Mouse (Mus musculus) right cerebral cortex, postnatal 25 days (tissue): ENCODE data around the gene Ahrr.

ENCODE experiments used
- DNase-seq: peaks from one replicate; pipeline ENCODE4 v3.0.0; 2022

Ahrr gene

DNA sequence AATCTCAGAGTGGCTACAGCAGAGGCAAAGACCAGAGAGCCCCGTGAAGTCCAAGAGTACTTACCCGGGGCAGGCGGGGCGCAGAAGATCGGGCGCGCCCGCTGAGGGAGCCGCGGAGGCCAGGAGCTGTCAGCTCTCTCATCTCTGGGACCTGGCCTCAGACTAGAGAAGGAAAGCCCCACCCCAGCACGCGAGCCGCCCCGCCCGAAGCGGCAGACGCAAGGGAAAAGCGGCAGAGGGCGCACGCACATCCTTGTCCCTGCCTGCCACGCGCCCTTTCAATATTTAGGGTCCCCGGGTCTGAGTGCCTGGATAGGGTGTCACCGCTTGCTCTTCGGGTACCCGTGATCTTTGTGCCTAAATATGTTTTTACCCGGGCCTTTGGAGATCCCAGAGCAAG lies at the start of gene Ahrr:
Gene Ahrr, minus strand, starts transcription at position 165 of the 400 bp plus-strand sequence.
- peak; percentile 46 for DNase-seq

DNA sequence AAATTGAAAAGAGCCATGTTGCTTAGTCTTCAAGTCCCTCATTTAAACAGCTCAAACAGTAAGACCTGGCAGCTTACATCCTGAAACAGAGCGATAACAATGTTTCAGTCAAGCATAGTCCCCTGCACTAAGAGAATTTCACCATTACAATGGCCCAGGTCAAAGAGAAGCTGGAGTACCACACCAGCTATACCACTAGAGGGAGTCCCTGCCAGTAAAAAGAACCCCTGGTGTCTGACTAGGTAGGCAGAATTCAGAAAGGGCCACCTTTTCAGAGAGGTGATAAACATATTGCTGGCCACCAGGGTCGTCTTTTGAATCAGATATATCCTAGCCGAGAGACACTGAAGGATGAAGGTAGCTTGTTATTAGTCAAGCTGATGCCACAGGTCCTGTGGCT lies 48.9 kb upstream of the Ahrr start:
- no peak for DNase-seq

DNA sequence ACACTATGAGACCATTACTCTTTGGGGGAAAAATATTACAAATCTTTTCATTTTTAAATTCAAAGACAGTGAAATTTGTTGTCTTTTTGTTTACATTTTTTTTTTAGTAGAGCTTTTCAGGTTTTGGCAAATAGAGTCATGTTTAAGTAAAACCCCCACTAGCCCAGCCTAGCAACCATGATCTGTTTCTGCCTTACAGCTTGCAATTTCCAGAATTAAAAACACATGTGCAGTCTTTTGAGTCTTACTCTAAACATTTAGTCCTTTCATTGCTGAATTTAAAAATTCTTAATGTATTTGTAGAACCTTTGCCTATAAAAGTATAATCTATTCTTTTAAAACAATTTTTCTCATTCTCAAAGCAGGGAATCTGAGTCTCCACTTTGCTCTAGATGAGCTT lies 37.2 kb upstream of the Ahrr start:
- no peak for DNase-seq

DNA sequence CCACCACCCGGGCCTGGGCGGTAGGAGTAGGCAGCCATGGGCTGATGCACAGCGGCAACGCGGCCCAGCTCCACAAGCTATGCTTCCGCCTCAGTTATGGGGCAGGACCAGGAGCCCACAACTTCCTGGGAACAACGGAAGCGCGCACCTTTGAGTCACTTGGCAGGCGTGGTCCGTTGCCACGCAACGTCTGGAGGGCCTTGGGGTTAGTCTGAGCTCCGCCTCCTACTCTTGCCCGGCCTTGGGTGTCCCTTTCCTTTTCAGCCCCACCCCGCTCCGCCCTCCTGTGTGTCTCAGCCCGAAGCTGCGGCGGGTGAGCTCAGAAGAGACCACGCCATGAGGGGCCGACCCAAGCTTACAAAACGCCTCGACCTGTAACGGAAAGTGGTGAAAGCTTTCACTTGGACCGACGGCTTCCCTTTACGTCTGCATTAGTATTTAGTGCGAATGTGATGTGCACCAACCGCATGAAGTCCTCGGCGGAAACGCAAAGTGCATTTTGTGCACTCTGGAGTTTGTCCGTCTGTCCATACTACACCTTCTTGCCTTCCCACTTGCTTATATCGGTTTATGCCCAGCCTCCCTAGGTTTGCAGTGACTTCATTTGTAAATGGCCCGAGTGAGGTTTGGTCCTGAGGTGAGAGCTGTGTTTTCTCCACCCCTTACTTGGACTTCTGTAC lies 25.2 kb upstream of the Ahrr start, which contains the start of gene Pdcd6:
Gene Pdcd6, minus strand, starts transcription at position 411 of the 680 bp plus-strand sequence.
- DNase-seq, result peak; percentile 91

DNA sequence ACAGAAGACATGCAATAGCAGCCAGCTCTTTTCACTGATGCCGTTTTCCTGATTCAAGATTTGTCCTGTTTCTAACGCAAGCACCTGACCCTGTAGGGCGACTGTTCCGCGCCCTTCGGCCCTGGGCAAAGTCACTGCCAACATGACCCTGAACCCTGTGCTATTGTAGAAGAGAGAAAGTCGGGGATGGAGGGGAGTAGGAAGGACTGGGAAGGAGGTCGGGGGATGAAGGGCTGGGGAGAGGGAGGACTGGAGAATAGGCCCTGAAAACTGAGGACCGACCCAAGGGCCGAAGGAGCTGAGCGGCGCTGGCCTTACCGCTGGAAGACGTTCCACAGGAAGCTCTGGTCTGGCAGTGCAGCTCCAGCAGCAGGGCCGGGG lies 24.6 kb upstream of the Ahrr start:
- DNase-seq, result no peak

DNA sequence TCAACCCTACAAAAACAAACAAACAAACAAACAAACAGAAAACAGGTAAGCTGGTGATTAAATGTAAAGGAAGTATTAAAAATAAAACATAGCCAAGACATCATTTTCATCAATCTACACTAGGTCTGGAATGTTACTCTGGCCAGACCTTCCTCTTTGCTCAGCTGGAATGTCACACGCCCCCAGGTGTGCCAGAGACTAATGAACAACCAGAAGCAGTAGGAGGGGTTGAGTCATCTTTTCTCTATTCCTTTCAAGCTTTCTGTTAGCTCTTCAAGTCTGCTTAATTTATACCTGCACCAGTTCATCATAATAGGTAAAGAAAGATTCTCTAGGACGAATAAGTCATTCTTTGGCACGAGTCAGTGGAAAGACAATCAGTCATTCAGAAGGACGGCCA lies 24.3 kb upstream of the Ahrr start:
- DNase-seq, result no peak

DNA sequence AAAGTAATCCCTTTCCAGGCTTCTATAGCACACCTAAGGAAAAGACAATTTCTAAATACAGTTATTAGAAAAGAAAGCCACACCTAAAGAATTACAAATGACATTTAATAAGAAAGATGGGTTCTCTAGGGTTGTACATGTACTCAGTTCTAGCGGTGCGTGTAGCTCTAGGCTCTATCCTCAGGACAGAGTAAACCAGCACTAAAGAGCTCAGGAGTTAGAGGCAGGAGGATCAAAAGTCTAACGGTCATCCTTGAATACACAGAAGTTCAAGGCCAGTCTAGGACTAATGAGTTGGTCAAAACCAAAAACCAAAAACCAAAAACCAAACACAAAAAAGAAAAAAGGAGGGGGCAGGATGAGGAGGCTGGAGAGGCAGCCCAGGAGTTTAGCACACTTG lies 22.5 kb upstream of the Ahrr start:
- no peak for DNase-seq

DNA sequence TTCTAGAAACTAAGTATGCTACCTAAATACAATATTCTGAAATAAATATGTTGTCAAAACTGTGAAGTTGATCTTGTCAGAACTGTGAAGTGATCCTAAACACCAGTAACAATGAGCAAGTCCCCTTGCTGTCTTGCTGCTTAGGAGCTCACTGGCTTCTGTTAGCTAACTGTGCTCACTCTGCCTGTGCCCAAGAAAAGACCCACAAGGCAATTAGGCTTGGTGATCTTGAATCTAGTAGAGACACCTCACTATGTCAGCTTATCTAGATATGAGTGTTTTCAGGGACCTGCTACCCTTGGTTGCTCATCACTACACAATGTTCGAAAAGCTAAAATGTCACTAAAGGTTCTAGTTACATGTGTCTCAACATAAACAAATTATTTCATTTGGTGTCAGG lies 13.6 kb upstream of the Ahrr start:
- DNase-seq, result no peak

DNA sequence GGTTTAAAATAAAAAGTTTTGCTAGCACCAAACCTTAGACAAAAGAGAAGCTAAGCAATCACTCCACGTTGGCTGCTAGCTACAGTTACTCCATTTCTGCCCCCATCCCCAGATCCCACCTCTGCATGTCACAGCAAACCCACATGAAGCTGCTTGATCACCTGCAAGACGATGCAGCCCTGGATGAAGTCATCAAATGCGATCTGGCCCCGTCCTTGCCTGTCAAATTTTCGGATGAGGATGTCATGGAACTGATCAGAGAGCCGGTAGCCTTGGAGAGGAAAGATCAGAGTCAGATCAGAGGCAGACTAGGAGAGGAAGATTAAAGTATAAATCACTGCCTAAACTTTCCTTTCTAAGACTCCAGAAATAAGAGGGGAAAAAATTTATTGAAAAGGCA lies 13.2 kb upstream of the Ahrr start:
- no peak for DNase-seq

DNA sequence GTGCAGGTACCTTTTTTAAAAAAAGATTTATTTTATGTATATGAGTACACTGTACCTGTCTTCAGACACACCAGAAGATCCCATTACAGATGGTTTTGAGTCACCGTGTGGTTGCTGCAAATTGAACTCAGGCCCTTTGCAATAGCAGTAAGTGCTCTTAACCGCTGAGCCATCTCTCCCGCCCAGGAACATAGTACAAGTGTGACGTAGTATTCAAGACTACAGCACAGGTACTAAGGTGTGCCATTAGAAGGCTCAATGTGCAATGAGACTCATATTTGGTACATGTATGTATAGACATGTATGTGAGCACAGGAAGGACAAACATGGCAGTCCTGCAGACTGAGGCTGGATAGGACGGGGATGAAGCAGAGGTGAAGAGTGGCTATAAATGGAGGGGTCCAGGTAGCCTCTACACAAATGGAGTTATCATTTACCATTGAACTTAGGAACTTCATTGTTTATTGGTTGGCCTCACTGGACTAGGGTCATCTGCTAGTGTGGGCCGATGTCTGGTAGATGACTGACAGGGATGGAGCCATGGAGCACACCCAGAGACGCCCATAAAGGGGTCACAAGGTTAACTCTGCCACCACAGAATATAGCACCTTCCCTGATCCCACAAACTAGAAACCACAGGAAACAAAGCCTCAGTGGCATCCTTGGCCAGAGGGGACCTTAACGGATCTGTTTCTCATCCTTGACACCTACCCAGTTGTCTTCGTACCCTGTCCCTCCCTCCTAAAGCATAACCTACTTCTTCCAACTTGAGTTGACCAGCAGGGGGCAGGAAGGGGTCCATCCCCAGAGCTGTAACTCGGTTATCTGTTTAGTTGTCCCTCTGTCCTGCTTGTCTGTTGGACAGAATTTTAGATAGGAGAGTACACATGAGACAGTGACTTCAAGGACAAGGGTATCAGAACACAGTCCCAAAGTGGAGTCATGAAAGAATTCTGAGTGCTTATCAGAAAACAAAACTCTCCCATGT lies 10.2 kb upstream of the Ahrr start:
- DNase-seq, result no peak

DNA sequence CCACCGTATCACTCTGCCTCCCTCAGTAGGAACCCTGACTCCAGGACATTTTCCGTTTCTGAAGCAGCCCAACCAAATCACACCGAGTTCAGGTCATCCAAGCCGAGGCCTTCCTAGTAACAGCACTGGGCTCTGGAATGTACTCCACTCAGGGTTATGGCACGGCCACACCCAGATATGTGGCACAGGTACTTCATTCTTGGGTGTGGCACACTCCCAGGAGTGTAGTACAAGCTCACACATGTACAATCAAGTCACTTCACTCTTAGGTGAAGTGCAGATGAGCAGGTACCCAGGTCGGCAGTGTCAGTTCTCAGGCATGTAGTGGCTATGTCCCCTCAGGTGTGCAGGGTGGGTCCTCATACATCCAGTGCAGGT lies 9.5 kb upstream of the Ahrr start:
- no peak for DNase-seq

DNA sequence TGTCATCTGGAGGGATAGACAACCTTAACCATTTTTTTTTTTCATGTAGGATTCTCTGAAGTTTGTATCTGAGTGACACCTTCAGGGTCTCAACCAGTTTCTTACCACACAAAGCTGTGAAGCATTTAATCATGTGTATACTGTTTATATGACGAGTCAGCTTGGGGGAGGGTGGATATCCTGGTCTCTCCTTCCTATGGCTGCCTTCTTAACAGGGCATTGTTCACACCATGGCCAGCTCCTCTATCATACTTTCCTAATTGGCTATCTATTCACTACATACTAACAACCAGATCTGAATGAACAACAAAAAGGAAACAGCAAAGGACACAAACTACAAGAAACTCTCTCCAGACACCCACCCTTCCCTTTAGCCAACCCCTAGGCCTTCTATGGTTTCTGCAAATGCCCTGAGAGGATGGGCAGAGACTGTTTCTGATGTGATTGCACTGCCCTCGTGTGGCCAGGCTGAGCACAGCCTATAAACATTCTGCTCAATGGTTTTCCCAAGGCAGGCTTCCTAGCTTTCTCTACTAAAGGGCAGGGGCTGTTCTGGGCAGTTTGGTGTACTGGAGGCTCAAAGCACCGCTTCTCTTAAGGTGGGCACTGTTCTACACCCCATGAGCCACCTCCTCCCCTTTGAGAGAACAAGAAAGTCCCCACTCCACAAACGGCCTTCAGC lies 8.9 kb upstream of the Ahrr start:
- peak; percentile 70 for DNase-seq

DNA sequence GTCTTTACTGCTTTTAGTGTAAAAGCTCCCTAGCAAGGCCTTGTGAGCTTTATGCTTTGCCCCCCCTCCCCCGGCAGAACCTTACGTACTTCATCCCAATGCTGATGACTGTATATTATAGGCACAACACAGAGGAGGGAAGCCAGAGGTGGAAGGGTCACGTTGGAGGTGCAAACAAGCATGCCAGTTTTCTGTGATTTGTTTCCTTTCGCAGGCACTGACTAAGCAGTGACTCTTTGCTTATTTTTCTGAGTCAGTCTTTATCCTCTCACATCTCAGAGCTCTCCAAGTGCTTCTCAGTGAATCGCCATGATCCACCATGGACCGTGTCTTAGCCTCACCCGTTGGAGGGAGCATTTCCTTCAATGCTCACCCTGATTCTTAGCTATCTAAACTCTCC lies 4.2 kb upstream of the Ahrr start:
- DNase-seq, result no peak

DNA sequence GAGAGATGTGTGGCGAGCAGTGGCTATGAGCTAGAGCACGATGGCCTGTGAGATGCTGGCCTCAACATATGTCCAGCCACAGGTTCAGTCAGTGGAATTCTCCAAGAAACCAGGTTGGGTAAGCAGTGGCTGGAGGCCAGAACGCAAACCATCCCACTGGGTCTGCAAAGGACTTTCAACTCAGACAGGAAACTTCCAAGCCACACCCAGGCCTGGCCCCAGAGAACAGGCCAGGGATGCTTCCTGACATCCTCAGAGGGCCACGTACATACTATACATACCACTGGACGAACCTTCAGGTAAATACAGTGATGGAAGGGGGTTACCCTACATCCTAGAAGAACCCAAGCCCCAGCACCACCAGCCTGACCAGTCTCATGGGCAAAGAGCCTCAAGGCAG lies 2.5 kb downstream of the Ahrr start:
- no peak for DNase-seq

DNA sequence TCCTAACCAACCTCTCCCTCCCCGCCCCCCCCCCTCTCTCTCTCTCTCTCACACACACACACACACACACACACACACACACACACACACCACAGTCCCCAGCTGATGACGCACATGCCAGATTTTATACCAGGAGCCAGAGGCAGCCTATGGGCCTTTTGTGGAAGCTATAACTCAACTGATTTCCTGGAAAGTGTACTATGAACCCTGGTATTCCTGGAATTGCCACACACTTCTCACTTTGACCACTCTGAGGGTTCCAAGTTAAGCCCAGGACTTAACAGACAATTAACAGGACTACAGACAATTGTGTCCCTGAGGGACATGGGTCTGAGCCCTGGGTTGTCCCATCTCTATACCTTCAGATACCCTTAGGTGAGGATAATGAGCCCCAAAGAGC lies 9.8 kb downstream of the Ahrr start:
- no peak for DNase-seq

DNA sequence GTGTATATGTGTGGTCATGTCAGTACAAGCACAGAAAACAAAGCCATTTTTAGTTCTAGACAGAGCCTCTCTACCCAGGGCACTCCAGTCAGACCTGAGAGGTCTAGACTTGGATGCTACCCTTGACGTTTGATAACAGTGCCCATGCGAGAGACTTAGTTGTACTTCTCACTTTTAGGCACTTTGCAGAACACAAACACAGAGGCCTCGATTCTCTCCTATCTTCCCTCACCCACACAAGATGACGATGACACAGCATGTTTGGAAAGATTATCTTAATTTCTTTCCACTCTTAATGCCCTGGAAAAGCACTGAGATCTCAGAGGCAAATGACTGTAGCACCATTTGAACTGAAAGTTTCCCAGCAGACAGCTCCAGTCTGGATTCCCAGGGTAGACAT lies 16.4 kb downstream of the Ahrr start:
- no peak for DNase-seq

DNA sequence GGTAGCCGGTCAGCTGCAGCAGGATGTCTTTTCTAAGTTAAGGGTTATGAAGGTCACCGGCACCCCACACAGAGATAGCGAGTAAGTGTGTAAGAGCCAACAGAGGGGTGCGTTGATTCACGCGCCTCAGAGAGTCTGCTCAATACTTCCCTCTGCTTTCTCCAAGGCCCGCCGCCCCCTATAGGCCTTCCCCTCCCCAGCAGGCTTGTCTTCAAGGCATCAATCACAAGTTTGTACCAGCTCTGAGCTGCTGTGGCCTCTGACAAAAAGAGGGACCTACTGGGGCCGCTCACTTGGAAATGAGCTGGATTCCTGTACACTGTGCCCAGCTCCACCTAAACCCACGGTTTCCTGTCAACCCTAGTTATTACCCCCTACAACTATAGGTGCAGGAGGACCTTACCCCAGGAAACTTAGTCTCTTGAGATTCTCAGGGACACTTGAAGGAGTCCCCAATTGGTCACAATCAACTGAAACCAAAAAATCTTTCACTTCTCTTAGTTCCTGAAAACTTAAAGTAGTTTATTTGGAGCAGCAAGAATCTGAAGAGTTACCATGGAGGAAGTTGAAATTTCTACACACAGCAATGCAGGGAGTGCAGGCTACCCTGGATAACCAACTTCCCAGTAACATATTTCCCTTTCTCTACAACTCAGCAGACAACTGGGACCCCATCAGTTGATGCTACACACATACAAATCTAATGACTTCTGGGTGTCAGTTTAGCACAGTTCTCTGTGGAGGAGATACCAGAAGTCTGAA lies 31.7 kb downstream of the Ahrr start:
- peak; percentile 36 for DNase-seq

DNA sequence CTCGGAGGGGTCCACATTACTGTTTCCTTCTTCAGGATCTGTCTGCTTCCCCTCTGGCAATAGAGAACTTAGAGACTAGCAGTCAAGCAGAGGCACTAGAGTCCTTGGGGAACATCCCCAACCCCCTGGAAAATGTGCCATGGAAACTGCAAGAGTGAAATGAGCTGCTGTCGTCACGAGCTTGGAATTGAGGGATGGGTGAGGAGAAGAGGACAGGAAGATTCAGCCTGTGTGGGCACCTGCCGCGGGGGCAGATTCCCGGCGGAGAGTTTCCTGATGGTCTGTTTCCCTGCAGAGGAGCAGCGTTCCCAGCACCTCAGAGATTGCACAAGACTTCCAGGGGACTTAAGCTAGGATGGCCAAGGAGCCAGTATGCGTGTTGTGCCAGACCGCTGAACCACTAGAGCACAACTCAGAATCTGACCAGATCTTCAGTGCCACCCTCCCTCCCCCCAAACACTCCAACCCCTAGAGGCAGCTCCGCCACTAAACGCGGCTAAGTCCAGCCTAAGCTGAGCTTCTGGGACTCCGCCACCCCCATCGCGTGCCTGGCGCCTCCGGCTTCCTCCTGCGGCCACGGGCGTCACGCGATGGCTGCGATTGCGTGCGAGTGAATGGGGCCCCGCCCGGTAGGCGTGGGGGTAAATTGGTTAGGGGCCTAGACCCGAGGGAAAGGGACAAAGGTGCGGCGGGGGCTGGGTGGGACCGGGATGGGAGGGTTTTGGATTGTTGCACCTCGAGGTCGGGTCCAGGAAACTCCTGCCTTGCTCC lies 32.5 kb downstream of the Ahrr start:
- peak; percentile 37 for DNase-seq

DNA sequence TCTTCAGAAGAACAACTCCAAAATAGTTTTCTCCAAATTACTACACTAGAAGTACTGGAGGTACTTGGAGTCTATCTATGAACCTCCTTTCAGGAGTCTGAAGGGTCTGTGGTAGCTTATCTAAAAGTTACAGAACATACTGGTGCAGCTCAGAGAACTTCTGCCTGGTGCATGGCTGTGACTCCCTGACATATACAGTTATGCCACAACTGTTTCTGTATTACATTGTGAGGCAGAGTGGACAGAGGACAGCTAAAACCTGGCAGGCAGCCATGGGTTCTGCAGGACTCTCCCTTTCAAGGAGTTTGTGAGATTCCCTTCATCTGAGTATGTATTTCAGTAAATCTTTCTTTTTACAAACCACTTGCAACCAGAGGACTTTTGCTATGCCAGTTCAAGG lies 45.6 kb downstream of the Ahrr start:
- DNase-seq, result no peak

DNA sequence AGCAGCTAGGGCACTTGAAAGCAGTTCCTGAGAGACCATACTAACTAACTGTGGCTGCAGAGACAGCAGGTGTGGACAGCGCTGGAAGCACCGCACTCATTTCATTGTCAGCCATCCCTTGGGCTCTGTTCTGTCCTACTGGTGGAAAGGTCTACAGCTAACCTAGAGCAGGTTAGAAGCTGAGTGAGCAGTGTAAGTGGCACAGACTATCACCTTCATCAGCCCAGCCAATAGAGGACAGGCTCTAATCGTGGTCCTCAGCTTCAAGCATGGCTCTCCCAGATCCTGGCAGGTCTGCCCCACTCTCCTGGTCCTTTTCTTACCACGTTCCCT lies 46.3 kb downstream of the Ahrr start:
- no peak for DNase-seq

DNA sequence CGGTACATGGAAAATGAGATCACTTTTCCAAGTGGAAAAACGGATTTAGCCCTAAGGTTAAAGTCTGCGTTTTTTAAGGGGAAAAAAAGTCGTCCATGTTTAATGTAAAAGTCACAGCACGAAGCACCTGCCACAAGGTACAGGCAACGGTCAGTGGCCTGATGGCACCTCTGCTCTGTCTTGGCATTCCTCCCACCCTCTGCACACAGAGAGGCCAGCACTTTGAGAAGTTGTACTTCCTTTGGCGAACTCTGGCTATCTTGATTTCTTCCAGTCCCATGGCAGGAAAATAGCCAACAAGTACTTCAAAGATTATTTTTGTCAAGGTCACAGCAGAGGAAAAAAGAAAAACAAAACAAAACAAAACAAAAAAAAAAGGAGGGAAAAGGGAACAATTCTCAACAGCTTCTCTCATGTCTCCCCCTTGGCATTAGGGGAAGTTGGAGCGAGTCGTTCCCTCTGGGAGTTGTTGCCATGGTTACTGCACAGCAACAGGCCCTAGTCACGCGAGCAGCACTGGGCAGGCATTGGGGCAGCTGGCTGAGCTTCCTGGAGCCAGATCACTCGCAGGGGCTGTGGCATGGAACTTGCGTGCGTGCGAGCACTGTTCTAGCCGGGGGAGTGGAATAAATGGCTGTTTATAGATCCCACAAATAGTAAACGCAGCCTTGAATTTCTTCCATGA lies 46.8 kb downstream of the Ahrr start:
- peak; percentile 69 for DNase-seq

DNA sequence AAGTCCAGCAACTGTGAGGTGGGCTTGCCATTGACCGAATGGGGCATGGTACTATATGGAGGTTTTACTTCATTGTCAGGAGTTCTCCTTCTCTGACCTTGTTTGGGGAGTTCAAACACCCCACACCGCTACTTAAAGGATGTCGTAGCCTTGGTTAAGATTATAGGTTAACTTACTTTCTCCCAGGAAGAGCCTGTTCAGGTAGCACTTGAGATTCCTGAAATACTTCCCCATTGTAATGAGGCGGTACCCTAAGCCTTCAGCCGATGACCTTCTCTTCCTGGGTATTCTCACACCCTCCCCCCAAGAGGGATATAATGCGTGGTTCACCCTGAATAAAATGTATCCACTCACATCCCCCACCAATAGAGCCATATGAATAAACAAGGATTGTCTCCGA lies 54.6 kb downstream of the Ahrr start:
- DNase-seq, result no peak
